Mouse (Mus musculus) stomach, postnatal 0 days (tissue): ENCODE measurements around the gene Gmnn.

Experiments
- CTCF ChIP-seq: IDR thresholded peaks from 2 replicates; pipeline ENCODE4 v1.5.1; 2016; ENCODE audit warnings: antibody characterized with exemption, low read depth, mild to moderate bottlenecking, moderate library complexity
- EP300 ChIP-seq: optimal IDR thresholded peaks from 2 replicates; pipeline ENCODE3; 2016; ENCODE audit warnings: antibody characterized with exemption

GRCm38 (mm10) chr13:24716441-24716840, 45.3 kb downstream of the Gmnn start:
- TF ChIP-seq CTCF (no peak), EP300 (no peak)
